Mouse (Mus musculus) lung, adult 2 months (tissue): ENCODE measurements around the gene Usp29.

Experiments used
- CTCF ChIP-seq: fragments of 200-500 bp; IDR thresholded peaks from 2 replicates; pipeline ENCODE4 v1.5.1; 2011; ENCODE audit warnings: mild to moderate bottlenecking, low read length, control low read depth; ENCODE audit not compliant: insufficient read depth
- POLR2A ChIP-seq: fragments of 200-500 bp; IDR thresholded peaks from 2 replicates; pipeline ENCODE4 v1.6.1; 2011; ENCODE audit warnings: low read depth, mild to moderate bottlenecking, control low read depth, low read length, borderline replicate concordance; ENCODE audit errors: extremely low read depth

DNA sequence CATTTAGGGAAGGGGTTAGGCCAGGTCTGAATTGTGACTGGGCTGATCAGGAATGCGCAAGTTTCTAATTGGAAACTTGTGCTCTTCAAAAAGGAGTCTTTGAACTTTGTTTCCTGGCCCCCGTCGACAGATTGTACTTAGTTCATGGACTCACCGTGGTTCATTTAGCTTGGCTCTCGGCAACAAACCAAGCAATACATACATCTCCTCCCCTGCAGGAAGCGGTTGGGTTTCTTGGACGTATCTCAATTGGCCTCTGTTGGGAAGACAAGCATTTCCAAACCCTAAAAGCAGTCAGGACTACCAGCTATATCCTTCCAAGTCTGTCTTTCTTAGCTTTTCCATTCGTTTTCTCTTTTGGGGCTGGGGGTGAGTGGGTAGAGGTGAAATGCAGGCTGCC is 84.6 kb downstream of the Usp29 start:
- TF ChIP-seq POLR2A (no peak), CTCF (no peak)
